Mouse (Mus musculus): ENCODE data around the gene Haus6. TPM values are rescaled to one million over a fixed set of nuclear protein-coding genes. Genes with fewer than 3 reads are reported as not detected.

The Haus6 gene
- polyA plus RNA-seq, 1 experiment from 2014 or later = 8.6 TPM

DNA sequence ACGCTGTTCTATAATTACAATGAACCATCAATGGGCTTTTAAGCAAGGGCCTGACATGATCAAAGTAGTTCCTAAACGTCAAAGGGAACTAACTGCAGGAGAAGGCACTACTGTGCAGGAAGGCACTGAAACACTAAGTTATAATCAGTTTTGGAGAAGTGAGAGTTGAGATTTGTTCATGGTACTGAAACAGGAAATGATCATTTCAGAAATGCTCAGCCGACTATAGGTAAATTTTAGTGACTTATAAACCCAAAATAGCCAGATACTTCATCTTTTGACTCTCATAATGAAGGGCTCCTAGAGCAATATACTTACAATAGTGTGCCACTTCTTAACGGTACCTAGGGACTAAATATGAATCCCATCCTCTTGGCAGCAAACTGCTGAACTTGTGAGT is 31.8 kb downstream of the Haus6 start:
- Histone ChIP-seq H3K27me3 (ENCODE audit: control insufficient read depth, insufficient read depth, low read length) (no peaks in the 10 kb centered on the region), H3K27ac (no peak overlapping the region), H3K9ac (no peak overlapping the region), H3K4me3 (replicated peaks; ENCODE audit: low read length) (no peak overlapping the region), H3K36me3 (replicated peaks; ENCODE audit: control insufficient read depth, insufficient read depth) (peaks cover 48% of the 10 kb centered on the region), H3K4me1 (replicated peaks; ENCODE audit: control insufficient read depth, insufficient read depth, low read length) (peaks cover 25% of the 10 kb centered on the region), H3K9me3 (ENCODE audit: control insufficient read depth, low read length) (no peaks in the 10 kb centered on the region), H3K4me2 (replicated peaks) (no peak overlapping the region)
- 66% methylated on average over 4 of the region's 4 CpGs for WGBS
- ATAC-seq (ENCODE audit: low FRiP score) (no peak), DNase-seq (ENCODE audit: low spot score) (no peak)

DNA sequence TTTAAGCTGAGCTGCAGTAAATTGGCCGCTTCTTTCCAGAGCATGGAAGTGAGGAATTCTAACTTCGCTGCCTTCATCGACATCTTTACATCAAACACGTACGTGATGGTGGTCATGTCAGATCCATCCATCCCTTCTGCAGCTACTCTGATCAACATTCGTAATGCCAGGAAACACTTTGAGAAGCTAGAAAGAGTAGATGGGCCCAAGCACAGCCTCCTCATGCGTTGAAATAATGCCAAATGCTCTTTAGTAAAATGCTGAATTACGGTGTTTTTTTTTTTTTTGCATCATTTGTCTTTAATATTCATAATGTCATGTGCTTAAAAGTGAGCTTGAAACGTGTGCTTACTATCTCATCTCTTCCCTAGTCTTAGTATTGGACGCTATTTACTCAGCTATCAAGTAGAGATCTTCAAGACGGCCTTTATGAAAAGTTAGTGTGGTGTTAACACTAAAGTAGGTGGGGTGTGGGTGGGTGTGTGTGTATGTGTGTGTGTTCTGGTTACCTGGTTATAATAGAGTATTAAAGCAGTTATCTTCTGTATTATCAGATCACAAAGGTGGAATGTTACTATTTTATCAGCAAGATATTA is 35.1 kb downstream of the Haus6 start:
- peak overlapping the region; percentile 92 for H3K4me2 ChIP-seq (replicated peaks)
- H3K27ac ChIP-seq = peak overlapping the region; percentile 93
- H3K4me1 ChIP-seq (replicated peaks; ENCODE audit: control insufficient read depth, insufficient read depth, low read length) = peaks cover 25% of the 10 kb centered on the region
- peak overlapping the region; percentile 74 for H3K4me3 ChIP-seq (replicated peaks; ENCODE audit: low read length)
- peaks cover 20% of the 10 kb centered on the region; the same call in 1 of the 2 replicates for H3K36me3 ChIP-seq (replicated peaks; ENCODE audit: control insufficient read depth, insufficient read depth)
- no peaks in the 10 kb centered on the region for H3K9me3 ChIP-seq (ENCODE audit: control insufficient read depth, low read length)
- DNase-seq (ENCODE audit: low spot score) (no peak), ATAC-seq (ENCODE audit: low FRiP score) (no peak)
- H3K9ac ChIP-seq = peak overlapping the region; percentile 96
- WGBS = 10% methylated on average over 11 of the region's 11 CpGs
- H3K27me3 ChIP-seq (ENCODE audit: control insufficient read depth, insufficient read depth, low read length) = no peaks in the 10 kb centered on the region

DNA sequence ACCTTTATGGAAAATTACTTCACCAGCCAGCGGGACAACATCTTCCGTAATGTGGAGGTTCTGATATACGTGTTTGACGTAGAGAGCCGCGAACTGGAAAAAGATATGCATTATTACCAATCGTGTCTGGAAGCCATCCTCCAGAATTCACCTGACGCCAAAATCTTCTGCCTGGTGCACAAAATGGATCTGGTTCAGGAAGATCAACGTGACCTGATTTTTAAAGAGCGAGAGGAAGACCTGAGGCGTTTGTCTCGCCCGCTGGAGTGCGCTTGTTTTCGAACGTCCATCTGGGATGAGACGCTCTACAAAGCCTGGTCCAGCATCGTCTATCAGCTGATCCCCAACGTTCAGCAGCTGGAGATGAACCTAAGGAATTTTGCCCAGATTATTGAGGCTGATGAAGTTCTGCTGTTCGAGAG is 35.7 kb downstream of the Haus6 start:
- Histone ChIP-seq H3K27ac (peak overlapping the region; percentile 93), H3K4me3 (replicated peaks; ENCODE audit: low read length) (peak overlapping the region; percentile 74), H3K9ac (peak overlapping the region; percentile 96), H3K9me3 (ENCODE audit: control insufficient read depth, low read length) (no peaks in the 10 kb centered on the region), H3K4me2 (replicated peaks) (peak overlapping the region; percentile 92), H3K27me3 (ENCODE audit: control insufficient read depth, insufficient read depth, low read length) (no peaks in the 10 kb centered on the region), H3K36me3 (replicated peaks; ENCODE audit: control insufficient read depth, insufficient read depth) (peaks cover 20% of the 10 kb centered on the region; the same call in 1 of the 2 replicates), H3K4me1 (replicated peaks; ENCODE audit: control insufficient read depth, insufficient read depth, low read length) (peaks cover 25% of the 10 kb centered on the region)
- ATAC-seq (ENCODE audit: low FRiP score) (no peak), DNase-seq (ENCODE audit: low spot score) (peak; percentile 64)
- under 1% methylated on average over 20 of the region's 20 CpGs for WGBS

DNA sequence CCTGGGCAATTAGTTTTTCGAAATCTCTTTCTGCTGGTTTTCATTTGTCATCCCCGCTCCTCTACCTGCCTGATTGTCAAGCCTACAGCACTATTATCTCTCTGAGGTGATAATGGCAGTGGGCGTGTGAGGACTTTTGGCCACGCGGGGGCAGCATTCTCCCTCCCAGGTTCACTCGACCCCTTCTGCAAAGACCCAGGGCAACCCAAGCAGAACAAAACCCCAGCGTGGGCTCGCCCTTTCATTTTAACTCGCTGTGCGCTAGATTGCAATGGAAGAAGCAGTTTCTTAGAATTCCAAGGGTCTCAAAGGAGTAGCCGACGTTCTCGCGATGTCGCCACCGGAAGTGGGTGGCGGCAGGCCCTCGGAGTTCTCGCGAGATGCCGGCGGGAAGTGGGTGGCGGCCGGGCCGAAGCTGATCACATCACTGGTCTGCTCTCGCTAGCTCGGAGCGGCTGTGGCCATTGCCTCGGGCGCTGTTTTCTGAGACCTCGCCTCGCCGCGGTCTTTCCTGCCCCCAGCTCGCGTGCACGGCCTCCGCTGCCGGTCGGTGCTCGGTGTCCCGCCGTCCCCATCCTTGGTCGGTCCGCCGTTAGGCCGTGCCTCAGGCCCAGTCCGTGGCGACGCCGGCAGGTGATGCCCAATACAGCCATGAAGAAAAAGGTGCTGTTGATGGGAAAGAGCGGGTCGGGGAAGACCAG is 36.4 kb downstream of the Haus6 start, which contains the start of gene Rraga:
Gene Rraga, plus strand, starts transcription at position 386 of the 701 bp plus-strand sequence.
- DNase-seq (ENCODE audit: low spot score) = peak; percentile 96
- Histone ChIP-seq H3K4me2 (replicated peaks) (peak within 1 kb of the TSS; percentile 92), H3K27me3 (ENCODE audit: control insufficient read depth, insufficient read depth, low read length) (no peaks in the 10 kb centered on the region), H3K4me1 (replicated peaks; ENCODE audit: control insufficient read depth, insufficient read depth, low read length) (peaks cover 25% of the 10 kb centered on the region), H3K9me3 (ENCODE audit: control insufficient read depth, low read length) (no peaks in the 10 kb centered on the region), H3K36me3 (replicated peaks; ENCODE audit: control insufficient read depth, insufficient read depth) (peaks cover 15% of the 10 kb centered on the region; the same call in 1 of the 2 replicates), H3K9ac (peak within 1 kb of the TSS; percentile 96), H3K4me3 (replicated peaks; ENCODE audit: low read length) (peak within 1 kb of the TSS; percentile 74), H3K27ac (peak within 1 kb of the TSS; percentile 93)
- under 1% methylated on average over 53 of the region's 53 CpGs for WGBS
- ATAC-seq (ENCODE audit: low FRiP score) = peak; percentile 98

DNA sequence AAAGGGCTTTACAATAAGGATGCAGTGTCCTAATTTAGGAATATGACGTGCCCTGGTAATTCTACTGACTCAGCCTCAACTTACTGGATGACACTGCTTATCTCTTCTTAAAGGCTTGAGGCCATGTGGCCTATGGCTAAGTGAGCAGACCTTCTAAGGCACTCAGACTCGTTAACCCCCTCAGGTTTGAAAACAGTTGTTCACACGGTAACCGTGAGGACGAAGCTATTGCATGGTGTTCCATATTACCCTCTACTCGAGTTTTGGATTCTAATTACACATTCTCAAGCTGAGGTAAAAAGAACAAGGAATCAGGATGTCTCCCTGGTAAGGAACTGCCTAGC is 36.9 kb downstream of the Haus6 start:
- H3K9me3 ChIP-seq (ENCODE audit: control insufficient read depth, low read length) = no peaks in the 10 kb centered on the region
- peak overlapping the region; percentile 74 for H3K4me3 ChIP-seq (replicated peaks; ENCODE audit: low read length)
- H3K27ac ChIP-seq = peak overlapping the region; percentile 93
- peaks cover 25% of the 10 kb centered on the region for H3K4me1 ChIP-seq (replicated peaks; ENCODE audit: control insufficient read depth, insufficient read depth, low read length)
- peak overlapping the region; percentile 92 for H3K4me2 ChIP-seq (replicated peaks)
- peak overlapping the region; percentile 96 for H3K9ac ChIP-seq
- WGBS = 15% methylated on average over 6 of the region's 6 CpGs
- ATAC-seq (ENCODE audit: low FRiP score) (peak; percentile 48), DNase-seq (ENCODE audit: low spot score) (no peak)
- peaks cover 15% of the 10 kb centered on the region; the same call in 1 of the 2 replicates for H3K36me3 ChIP-seq (replicated peaks; ENCODE audit: control insufficient read depth, insufficient read depth)
- no peaks in the 10 kb centered on the region for H3K27me3 ChIP-seq (ENCODE audit: control insufficient read depth, insufficient read depth, low read length)

DNA sequence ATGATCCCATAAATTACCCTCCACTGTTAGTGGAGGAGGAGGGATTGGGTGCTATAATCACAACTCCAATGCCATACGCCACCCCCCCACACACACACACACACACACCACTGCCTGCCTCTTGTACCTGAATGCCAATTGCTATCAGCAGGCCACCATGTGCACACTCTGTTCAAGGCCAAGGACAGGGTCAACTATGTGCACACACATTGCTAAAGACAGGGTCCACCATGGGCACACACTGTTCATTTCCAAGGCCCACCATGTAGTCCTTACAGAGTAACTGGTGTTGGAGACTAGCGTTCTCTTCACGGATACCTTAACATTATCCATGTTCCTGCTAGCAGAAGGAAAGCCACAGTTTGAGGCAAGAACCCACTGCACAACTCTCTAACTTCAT is 50.8 kb downstream of the Haus6 start:
- H3K9ac ChIP-seq = no peak overlapping the region
- no peaks in the 10 kb centered on the region for H3K27me3 ChIP-seq (ENCODE audit: control insufficient read depth, insufficient read depth, low read length)
- H3K9me3 ChIP-seq (ENCODE audit: control insufficient read depth, low read length) = no peaks in the 10 kb centered on the region
- no peak overlapping the region for H3K4me3 ChIP-seq (replicated peaks; ENCODE audit: low read length)
- no peaks in the 10 kb centered on the region for H3K4me1 ChIP-seq (replicated peaks; ENCODE audit: control insufficient read depth, insufficient read depth, low read length)
- no peak overlapping the region for H3K27ac ChIP-seq
- DNase-seq (ENCODE audit: low spot score) = no peak
- H3K4me2 ChIP-seq (replicated peaks) = no peak overlapping the region
- ATAC-seq (ENCODE audit: low FRiP score) = no peak
- H3K36me3 ChIP-seq (replicated peaks; ENCODE audit: control insufficient read depth, insufficient read depth) = no peaks in the 10 kb centered on the region
- 95% methylated on average over 3 of the region's 3 CpGs for WGBS

DNA sequence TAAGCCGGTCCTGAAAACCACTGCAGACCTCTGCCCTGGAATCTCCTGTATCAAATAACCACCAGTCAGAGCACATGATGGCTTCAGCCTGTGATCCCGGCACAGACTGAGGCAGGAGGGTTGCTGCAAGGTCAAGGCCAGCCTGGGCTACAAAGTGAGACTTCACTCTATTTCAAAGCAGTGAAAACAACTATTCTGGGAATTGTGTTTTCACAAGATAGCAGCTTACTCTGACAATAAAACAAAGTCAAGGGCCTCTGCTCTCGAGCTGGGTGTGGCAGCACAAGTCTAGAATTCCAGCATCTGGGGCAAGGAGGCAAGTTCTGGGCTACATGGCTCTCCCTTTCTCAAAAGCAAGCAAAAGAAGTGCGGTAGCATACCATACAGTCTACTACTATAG is 52.8 kb downstream of the Haus6 start:
- Histone ChIP-seq H3K27me3 (ENCODE audit: control insufficient read depth, insufficient read depth, low read length) (no peaks in the 10 kb centered on the region), H3K36me3 (replicated peaks; ENCODE audit: control insufficient read depth, insufficient read depth) (no peaks in the 10 kb centered on the region), H3K9me3 (ENCODE audit: control insufficient read depth, low read length) (no peaks in the 10 kb centered on the region), H3K27ac (no peak overlapping the region), H3K9ac (no peak overlapping the region), H3K4me3 (replicated peaks; ENCODE audit: low read length) (no peak overlapping the region), H3K4me2 (replicated peaks) (no peak overlapping the region), H3K4me1 (replicated peaks; ENCODE audit: control insufficient read depth, insufficient read depth, low read length) (no peaks in the 10 kb centered on the region)
- no peak for DNase-seq (ENCODE audit: low spot score)
- WGBS = 78% methylated on average over 4 of the region's 4 CpGs
- ATAC-seq (ENCODE audit: low FRiP score) = no peak

DNA sequence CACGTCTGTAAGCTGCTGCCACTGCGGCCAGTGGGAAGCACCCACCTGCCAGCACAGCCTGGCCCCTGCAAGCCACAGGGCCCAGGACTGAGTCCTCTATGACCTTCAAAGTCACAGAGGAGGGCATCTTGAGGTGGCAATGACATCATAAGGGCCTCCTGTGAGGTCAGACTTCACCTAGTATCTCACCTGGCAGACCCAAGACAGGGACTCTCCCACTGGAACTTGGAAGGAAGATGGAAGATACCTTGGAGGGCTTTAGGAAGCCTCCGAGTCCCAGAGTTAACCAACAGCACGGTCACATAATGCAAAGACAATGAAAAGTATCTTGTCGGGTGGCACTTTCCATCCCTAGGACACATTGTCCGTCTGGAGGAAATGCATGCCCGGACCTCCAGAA is 53.6 kb downstream of the Haus6 start, which contains the start of gene Saxo1:
Gene Saxo1, minus strand, starts transcription at position 101 of the 400 bp plus-strand sequence.
- Histone ChIP-seq H3K9me3 (ENCODE audit: control insufficient read depth, low read length) (no peaks in the 10 kb centered on the region), H3K36me3 (replicated peaks; ENCODE audit: control insufficient read depth, insufficient read depth) (no peaks in the 10 kb centered on the region), H3K27ac (no peak within 1 kb of the TSS), H3K4me3 (replicated peaks; ENCODE audit: low read length) (no peak within 1 kb of the TSS), H3K4me2 (replicated peaks) (no peak within 1 kb of the TSS), H3K9ac (no peak within 1 kb of the TSS), H3K4me1 (replicated peaks; ENCODE audit: control insufficient read depth, insufficient read depth, low read length) (no peaks in the 10 kb centered on the region), H3K27me3 (ENCODE audit: control insufficient read depth, insufficient read depth, low read length) (no peaks in the 10 kb centered on the region)
- DNase-seq (ENCODE audit: low spot score) (no peak), ATAC-seq (ENCODE audit: low FRiP score) (no peak)
- WGBS = 92% methylated on average over 7 of the region's 7 CpGs

DNA sequence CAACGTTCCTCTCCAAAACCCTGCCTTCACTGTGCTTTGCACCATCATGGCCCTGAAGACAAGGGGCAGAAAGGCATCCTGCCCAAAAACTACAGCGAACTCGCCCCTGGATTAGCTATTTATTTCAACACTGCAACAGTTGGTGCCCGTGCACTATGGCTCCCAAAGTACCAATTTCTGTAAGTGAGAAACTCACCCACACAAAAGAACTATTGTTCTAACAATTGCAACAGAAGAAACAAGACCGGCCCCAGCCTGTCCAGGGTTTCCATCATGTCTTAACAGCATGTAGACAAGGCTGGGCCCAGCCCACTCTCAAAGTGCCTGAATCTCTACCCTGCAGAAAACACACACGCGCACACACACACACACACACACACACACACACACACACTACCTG is 54.5 kb downstream of the Haus6 start:
- Histone ChIP-seq H3K9ac (no peak overlapping the region), H3K36me3 (replicated peaks; ENCODE audit: control insufficient read depth, insufficient read depth) (no peaks in the 10 kb centered on the region), H3K27me3 (ENCODE audit: control insufficient read depth, insufficient read depth, low read length) (no peaks in the 10 kb centered on the region), H3K4me2 (replicated peaks) (no peak overlapping the region), H3K4me1 (replicated peaks; ENCODE audit: control insufficient read depth, insufficient read depth, low read length) (no peaks in the 10 kb centered on the region), H3K9me3 (ENCODE audit: control insufficient read depth, low read length) (no peaks in the 10 kb centered on the region), H3K27ac (no peak overlapping the region), H3K4me3 (replicated peaks; ENCODE audit: low read length) (no peak overlapping the region)
- no peak for ATAC-seq (ENCODE audit: low FRiP score)
- no peak for DNase-seq (ENCODE audit: low spot score)
- WGBS = 78% methylated on average over 7 of the region's 7 CpGs

All from hindbrain, embryonic 14.5 days (tissue).